Mouse (Mus musculus) cerebellum, postnatal 14 days (tissue): ENCODE measurements at regions not wholly inside any gene's neighbourhood (a gene's known extent, or its start where the extent isn't known, plus 50 kb on each side); places are given as distances from the start of the nearest gene placed in this dataset.

ENCODE experiments used
- DNase-seq, 2 experiments: peaks; one replicate each; pipeline ENCODE4 v3.0.0; 2021; ENCODE audit warnings: mixed read lengths in 2 of 2

DNA sequence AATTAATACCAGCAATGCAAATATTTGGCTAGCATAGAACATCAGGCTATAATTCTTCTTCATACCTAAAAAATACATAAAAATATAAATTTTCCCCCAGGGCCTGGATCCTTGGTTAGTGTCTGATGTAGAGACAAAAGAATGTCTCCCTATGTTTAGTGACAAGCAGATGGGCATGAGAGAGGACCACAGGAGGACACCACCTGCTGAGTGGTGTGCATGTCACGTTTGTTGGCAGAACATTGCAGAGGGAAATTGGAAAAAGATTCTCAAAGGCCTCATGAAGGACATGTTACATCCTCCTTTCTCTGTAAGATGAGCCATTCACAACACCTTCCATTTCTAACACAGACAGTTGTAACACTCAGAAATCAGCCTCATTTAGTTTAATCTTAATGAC is 206.3 kb downstream of the Hhipl2 start:
- DNase-seq = peak; percentile 51 to 55

DNA sequence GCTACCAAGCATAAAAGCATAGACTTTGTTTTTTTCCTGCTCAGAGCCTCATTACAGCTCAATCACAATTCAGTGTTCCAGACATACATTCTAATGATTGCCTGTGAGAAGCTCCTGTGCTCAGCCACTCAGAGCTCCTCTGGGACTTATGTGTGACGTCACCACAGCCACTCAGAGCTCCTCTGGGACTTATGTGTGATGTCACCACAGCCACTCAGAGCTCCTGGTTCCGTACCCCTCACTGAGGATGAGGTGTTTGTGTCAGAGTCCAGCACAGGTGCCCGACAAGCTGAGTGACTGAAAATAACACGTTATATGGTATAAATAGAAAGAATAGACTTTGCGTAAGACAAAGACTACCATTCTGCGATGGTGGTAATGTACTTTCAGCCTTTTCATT is 215.8 kb downstream of the Hhipl2 start:
- no peak for DNase-seq

DNA sequence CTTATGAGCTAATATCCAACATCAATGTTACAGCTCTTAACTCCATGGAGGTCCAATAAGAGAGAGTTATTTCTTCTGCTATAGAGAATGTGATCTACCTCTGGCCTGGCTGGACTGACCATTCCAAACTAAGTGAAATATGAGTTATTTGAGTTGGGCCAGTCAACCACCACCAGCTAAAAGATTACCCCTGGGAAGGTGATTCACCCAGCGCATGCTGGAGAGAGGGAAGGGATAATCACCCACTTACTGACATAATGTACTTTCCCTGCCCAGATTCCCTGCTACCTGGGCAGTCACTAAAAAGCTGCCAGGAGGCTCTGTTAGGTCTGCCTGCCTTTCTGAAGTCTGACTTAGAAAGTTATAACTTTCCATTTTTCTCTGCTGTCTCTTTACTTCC is 216.8 kb downstream of the Hhipl2 start:
- DNase-seq = no peak

DNA sequence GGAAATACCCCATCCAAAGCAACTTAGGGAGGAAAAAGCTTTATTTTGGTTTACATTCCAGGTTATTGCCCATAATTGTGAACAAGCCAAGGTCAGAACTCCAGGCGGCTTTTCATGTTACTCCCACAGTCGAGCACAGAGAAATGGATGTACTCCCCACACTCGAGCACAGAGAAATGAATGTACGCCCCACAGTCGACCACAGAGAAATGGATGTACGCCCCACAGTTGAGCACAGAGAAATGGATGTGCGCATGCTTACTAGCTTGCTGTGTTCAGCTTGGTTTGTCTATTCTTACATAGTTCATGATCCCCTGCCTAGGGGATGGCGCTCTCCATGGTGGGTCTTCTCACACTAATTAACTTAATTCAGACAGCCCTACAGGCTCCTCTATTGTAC is 219.2 kb downstream of the Hhipl2 start:
- no peak for DNase-seq

DNA sequence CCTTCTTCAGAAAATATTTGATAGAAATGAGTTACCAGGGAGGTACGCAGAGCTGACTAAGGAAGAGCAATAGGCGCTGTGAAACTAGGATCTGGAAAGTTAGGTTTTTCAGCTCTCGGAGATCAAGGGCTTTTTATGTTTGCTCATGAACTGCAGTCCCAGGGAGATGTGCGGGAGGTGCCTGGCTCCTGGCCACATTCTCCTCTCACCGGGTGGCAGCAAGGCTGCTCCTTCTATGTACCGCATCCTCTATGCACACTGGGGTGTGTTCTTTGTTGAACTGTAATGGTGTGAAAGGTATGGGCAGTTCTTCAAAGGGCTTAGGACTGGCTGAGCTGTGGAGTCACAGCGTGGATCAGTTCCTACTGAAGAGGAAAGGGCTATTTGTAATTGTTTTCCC is 221.3 kb downstream of the Hhipl2 start:
- no peak for DNase-seq

DNA sequence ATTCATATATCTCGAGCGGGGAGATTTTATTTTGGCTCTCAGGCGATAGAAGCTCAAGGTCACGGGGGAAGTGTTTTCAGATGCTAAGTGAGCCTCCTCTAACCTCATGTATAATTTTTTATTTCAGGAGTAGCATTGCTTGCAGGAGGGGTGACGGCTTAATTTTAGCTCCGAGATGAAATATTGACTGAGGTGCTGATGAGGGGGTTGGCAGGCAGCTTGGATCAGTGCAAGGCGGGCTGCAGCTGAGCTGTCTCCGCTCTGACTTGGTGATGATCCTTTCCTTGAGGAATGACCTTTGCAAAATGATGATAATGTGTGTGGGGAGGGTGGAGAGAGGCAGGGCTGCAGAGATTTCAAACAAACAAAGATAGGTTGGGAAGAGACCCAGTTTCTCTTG is 222.6 kb downstream of the Hhipl2 start:
- DNase-seq = no peak

DNA sequence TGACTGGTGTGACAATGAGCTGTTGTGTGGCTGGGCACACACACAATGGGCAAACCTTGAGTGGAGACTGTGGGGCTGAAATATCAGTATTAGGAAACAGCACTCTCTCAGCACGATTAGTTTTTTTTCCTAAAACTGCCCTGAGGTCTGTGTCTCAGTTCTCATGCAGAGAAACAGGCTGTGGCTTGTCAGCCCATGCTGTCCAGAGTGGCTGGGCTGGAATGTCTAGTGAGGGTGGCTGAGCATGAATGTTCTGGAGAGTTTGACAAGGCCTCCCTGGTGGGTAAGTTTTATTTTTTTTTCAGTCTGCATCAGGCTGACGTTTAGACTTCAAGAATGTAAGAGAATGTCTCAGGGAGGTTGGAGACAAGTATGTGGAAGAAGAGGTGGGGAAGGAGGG is 226.0 kb downstream of the Hhipl2 start:
- no peak for DNase-seq

DNA sequence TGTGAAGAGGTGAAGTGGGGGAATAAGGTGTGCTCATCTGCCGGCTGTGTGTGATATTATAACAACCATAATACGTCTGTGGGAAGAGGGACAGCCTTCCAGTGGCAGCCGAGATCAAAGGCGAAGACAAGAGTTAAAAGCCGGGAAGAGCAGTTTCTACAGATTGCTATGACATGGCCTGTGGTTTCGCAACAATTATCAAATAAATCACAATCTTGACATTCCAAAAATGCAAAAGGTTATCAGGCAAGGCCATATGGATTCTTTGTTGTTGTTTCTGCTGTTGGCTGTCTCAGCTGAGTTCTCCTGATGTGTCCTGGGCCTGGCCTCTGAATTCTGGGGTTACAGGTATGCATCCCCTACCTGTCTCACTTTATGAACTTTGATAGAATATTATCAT is 235.9 kb downstream of the Hhipl2 start:
- no peak for DNase-seq

DNA sequence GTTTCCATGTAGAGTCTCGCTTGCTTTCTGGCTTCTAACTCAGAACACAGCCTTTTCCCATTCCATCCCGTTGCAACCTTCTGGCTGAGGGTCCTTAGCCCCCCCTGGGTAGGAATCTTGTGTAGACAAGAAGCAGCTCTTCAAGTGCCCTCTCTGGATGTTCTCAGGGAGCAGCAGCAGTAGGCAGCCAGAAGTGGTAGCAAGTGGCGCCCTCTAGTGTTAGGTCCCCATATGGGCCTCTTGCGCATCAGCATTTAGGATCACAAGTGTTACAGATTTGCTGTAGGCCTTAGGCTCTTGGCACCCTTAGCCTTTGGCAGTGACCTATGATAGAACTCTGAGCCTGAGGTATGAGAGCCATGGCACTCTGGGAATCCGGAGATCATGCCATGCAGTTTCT is 239.0 kb downstream of the Hhipl2 start:
- DNase-seq = peak; percentile 55 to 76

DNA sequence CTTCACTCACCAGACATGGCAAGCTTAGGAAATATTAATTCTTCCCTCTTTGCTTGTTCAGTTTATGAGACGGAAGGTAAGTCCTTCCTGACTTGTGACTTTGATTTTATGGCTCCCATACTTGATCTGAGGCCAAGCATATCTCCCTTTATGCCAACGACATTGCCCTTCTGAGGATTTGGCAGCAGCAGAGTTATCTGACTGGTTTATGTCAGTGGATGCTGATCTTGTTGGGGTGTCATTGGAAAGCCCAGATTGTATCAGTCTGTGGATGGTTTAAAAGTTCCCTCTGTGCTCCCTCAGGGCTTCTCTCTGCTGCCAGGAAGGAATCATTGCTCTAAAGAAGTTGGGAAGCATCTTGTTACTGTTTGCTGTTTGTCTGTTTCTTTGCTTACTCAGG is 242.5 kb downstream of the Hhipl2 start:
- no peak for DNase-seq

DNA sequence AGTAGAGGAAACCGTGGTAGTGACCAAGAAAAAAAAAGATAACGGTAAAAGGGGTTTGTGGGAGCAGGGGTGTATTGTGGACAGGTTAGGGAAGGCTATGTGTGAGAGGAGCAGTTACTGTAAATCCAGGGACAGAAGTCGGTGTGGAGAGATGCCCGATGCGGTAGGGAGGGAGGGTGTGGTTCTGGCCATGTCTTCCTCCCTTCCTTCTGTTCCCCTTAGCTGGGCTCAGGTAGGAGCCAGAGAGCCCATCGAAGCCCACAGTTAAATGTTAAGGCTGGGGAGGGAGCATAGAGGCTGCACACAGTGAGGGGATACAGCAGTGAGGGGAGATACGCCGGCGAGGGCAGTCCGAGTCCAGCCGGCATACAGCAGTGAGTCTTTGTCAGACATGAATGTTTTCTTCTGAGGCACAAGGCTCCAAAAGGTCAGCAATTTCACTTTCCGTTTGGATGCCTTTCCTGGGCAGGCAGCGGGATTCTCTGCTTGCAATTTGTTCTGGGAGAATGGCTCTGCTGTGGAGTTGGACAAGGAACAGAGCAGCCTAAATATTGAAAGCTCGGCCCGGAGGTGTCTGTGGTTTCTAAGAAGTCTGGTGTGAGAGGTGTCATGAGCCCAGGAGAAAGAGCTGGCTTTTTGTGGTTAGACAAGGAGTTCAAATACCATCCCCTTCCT is 244.5 kb downstream of the Hhipl2 start:
- peak; percentile 60 to 78 for DNase-seq

DNA sequence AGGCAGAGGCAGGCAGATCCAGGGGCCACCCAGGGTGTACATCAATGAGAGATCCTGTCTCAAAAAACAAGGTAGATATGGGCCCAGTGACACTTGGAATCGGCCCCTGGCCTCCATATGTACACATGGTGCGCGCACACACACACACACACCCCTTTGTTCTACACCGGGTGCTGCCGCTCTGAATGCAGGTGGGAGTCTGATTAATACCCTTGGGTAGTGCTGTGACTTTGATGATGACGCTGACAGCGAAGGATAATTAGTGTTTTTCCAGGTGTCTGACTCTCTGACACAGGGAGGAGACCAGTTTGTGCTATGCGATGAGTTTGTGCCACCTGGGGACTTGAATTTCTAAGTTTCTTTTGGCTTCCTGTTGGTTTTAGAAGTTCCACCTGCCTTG is 251.3 kb downstream of the Hhipl2 start:
- DNase-seq = no peak

DNA sequence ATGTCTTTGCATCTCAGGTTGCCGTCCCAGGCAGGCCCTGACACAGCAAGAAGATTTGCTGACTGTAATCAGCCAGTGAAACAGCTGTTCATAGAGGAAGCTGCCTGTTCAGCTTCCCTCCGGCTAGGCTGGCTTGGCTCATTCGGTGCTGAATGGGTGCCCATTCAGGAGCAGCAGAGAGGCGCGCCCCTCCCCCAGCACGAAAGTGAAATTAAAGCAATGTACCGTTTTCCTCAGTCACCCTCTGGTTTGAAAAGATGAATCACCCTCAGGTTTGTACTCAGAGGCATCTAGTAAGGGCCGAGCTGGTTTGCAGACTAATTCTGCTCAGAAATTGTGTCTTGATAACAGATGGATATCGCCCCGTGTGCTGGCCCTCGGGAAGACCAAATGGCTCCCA is 251.7 kb downstream of the Hhipl2 start:
- DNase-seq = peak; percentile 75 to 78

DNA sequence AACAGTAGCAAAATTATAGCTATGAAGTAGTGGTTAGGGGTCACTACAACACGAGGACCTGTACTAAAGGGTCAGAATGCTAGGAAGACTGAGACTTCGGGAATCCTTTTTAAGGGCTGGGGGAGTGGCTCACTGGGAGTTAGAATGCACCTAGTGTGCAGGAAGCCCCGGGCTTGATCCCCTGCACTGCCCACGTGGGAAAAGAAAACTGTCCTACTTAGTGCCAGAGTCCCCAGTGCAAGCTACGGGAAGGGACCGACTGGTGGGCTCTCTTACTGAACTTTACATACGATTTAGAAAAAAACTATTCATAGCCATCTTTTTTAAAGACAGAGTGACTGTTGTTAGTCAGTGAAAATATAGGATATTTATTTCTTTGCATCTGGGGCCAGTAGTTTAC is 252.5 kb downstream of the Hhipl2 start:
- no peak for DNase-seq

DNA sequence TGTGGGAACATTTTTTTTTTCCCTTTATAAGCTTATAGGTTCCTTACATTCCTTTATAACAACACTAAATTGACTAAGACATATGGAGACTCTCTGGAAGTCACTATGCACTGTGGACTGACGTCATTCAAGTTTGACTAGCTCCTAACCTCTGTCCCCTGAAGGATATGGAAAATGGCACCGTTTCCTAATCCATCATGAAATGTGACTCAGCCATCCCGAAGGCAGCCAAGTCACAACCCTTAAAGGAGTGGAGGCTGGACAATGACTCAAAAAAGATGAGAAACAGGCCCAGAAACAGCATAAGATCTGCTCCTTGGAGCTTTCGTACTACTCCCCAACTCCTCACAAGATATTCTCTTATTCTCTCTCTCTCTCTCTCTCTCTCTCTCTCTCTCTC is 253.5 kb downstream of the Hhipl2 start:
- no peak for DNase-seq

DNA sequence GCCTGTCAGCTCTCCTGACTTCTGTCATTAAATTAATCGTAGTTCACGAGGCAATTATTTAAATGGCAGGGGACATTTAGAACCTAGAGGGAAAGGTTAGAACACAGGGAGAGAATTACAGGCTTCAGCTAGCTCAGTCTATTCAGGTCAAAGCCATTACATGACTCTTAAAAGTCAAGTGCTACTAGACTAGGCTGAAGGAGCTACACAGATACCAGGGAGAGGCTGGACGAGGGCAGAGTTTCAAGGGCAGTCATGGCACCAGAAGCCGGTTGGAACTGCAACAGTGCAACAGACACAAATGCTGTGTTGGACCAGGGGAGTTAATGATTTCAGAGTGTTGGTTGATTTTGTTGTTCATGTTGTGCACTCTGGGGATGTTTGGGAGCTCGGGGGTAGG is 254.5 kb downstream of the Hhipl2 start:
- no peak for DNase-seq

DNA sequence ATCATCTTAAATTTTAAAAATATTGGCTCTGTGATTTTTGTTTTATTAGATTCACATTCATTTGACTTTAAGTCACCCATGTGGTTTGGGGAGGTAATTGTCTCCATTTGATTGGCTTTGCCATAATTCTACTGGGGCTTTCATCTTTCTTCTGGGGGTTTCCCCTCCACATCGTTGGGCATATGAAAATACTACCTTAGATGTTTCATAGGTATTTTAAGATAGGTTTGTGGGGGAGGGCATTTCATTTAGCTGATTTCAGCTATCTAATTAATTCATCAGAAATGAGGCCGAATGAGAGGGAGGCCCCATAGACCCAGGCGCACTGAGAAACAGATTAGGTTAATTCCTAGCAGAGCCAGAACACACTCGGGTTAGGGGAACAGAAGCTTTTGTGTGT is 259.6 kb downstream of the Hhipl2 start:
- DNase-seq = no peak

DNA sequence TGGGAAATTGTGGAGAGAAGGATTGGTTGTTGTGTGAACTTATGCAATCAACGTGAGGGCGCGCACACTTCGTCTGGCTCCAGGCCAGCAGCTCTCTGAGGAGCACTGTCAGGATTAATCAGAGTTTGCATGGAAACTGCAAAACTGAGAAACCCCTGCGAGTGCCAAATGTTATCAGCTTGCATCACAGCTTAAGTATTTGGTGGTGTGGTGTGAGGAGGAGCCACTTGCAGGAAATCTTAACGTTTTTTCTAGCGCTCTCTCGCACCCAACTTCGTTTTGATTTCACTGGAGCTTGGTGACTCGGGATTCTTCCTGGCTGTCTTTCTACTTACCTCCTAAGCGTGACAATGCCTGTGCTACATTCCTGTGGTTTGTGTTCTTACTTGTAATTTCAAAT is 261.9 kb downstream of the Hhipl2 start:
- DNase-seq = peak; percentile 56 to 61

DNA sequence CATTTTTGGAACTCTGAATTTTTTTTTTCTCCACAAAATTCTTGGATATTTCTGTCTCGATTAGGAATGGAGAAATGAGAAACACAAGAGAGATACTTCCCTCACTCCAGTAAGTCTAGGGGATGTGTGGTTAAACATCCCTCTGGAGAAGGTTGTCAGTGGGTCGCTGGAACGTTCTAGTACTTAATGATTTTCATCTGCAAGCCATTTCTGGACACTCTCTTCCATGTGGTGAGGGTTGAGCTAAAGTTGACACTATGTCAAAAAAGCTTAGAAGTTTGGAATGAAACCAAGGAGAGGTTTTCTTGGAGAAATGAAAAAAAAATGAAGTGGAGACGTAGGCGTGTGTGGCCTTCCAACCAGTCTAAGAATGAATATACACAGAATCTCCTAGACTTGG is 268.0 kb downstream of the Hhipl2 start:
- no peak for DNase-seq

DNA sequence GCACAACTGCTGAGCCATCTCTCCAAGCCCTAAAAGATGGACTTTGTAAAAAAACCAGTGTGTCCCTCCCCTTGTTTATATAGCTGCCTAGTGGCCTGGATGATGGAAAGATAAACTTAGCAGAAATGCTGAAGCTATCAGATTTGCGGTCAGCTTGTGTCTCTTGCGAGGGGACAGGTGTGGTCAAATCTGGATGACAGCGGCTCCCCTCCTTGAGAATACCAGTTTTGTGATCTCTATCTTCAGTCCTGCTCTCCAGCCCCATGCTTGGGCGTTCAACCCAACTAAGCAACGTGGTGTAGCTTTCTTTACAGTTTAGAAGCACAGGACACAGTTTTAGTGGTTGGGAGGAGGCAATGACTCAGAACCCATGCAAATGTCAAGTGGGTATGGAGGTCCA is 274.7 kb downstream of the Hhipl2 start:
- no peak for DNase-seq

DNA sequence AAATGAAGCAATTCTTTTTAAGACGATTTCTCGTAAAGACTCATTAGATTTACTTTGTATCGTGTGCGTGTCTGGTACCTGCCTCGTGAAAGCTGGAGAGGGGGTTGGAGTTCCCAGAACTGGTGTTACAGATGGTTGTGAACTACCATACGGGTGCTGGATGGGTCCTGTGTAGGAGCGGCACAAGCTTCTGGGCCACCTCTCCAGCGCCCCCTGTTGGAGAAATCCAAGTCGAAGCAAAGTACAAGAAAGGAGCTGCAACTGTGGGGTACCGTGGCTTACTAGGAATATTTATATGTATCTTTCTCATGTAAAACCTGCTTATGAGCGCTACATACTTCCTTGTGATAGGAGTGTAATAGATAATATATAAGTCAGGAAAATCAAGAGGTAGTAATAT is 281.3 kb downstream of the Hhipl2 start:
- peak; percentile 27 to 53 for DNase-seq

DNA sequence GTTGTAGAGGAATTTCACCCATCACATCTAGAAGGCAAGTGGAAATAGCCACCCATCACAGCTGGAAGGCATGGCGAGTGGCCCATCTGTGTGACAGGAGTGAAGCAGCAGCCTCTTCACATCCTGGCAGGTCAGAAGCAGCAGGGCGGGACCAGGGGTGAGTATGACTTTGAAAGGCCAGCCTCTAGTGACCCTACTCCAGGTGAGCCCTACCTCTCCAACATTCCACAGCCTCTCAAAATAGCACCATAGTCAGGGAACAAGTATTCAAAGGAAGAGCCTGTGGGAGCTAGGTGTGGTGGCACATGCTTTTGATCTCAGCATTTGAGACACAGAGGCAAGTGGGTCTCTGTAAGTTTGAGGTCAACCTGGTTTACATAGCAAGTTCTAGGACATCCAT is 284.9 kb downstream of the Hhipl2 start:
- no peak for DNase-seq

DNA sequence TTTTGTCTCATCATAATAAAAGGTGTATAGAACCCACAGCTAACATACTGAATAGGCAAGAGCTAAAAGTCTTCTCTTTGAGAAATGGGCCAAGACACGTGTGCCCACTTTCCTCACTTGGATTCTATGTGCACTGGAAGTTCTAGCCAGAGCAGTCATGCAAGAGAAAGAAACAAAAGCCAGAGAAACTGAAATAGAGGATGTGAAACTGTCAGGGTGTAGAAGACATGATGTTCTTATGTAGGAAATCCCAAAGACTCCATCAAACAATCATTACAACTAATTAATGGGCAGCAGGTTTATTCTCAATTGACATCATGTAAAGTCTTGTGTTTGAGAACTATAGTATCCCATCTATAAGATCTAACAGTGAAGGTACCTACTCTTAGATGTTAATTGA is 294.9 kb downstream of the Hhipl2 start:
- DNase-seq = no peak

DNA sequence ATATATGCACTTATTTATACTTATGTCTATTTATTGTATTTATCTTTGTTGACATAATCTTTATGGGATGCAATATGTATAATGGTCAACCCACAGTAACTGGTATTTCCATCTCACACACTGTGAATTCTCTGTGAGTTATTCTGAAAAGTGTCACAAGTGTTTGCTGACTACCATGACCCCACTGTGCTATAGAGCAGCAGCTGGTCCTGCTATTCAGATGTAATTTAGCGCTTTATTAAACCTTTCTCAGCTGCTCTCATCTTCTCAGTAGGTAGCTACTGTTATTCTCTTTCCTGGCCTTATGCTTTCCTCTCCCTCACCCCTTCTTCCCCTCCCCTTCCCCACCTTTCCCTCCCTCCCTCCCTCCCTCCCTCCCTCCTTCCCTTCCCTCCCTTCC is 296.0 kb upstream of the Dusp10 start:
- DNase-seq = no peak

DNA sequence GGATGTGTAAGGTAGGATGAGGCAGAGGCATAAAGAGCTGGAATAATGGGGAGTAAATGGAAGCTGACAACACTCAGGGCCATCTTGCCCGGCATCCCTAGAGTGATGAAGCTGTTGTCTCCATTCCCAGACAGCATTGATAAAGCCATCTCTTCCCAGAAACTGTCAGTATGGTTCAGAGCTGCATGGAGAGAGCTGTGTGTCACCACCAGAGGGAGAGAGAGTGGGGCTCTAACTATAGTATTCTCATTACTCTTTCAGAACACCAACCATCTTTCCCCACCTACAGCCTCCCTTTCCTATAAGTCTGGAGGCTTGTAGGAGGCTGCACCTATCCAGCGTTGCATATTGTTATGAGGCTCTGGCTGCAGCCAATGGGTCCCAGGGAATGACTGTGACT is 264.0 kb upstream of the Dusp10 start:
- DNase-seq = no peak

DNA sequence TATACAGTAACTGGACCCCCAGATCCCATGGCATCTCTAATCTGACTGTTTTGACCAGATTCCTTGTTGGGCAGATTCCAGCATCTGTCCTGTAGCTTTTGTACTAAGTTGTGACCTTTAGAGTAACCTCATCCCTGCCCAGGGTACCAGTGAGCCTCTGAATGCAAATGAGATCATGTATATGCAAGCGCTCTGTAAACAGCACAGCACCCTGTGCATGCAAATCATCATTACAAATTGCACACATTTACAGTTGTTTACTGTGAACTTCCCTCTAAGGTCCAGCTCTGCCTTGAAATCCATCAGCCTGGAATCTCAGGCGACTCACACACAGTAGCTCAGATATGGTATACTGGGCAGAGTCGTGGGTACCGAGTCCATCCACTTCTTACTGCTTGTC is 258.6 kb upstream of the Dusp10 start:
- DNase-seq = no peak
